Mouse (Mus musculus): ENCODE results near the gene Slc35c1.

GRCm38 (mm10) chr2:92485640-92486295, 25.4 kb upstream of the Slc35c1 start:
- TF ChIP-seq CTCF (IDR thresholded peaks at IDR 0.05; ENCODE audit: low read depth, low read length): peak; percentile 88
- TF ChIP-seq POLR2A (IDR thresholded peaks at IDR 0.05; ENCODE audit: extremely low read depth, insufficient read depth, low read length): no peak

Data from liver, adult 2 months (tissue).